Mouse (Mus musculus) heart, postnatal 0 days (tissue): ENCODE measurements at regions not wholly inside any gene's neighbourhood (a gene's known extent, or its start where the extent isn't known, plus 50 kb on each side); places are given as distances from the start of the nearest gene placed in this dataset.

Experiments used
- ATAC-seq: fragments of 200-750 bp; cut with Nextera tagmentation; 2 replicates; pipeline ENCODE4 v1.8.0; 2017; ENCODE audit warnings: low read depth, moderate number of reproducible peaks, moderate library complexity; ENCODE audit not compliant: insufficient read depth
- DNase-seq: peaks from one replicate; pipeline ENCODE4 v3.0.0-alpha.2; 2016; ENCODE audit warnings: low spot score
- H3K27ac ChIP-seq: fragments of 300-500 bp; sonication (generic); 2 replicates; pipeline ENCODE4 v1.5.1; 2014; ENCODE audit warnings: low read depth, mild to moderate bottlenecking
- H3K27me3 ChIP-seq: fragments of 300-500 bp; sonication (generic); 2 replicates; pipeline ENCODE4 v1.6.1; 2014; ENCODE audit warnings: low read length, mixed read lengths; ENCODE audit not compliant: control insufficient read depth, insufficient read depth
- H3K36me3 ChIP-seq: fragments of 300-500 bp; sonication (generic); replicated peaks from 2 replicates; pipeline ENCODE4 v1.6.1; 2014; ENCODE audit warnings: low read length, mixed read lengths; ENCODE audit not compliant: control insufficient read depth, insufficient read depth
- H3K4me1 ChIP-seq: fragments of 300-500 bp; sonication (generic); 2 replicates; pipeline ENCODE4 v1.6.1; 2014; ENCODE audit warnings: antibody characterized with exemption; ENCODE audit not compliant: control insufficient read depth, insufficient read depth
- H3K4me2 ChIP-seq: fragments of 300-500 bp; sonication (generic); 2 replicates; pipeline ENCODE4 v1.6.1; 2014; ENCODE audit warnings: low read depth, mild to moderate bottlenecking, low read length, moderate library complexity
- H3K4me3 ChIP-seq: fragments of 300-500 bp; sonication (generic); 2 replicates; pipeline ENCODE4 v1.5.1; 2014; ENCODE audit warnings: low read depth, low read length
- H3K9ac ChIP-seq: fragments of 300-500 bp; sonication (generic); replicated peaks from 2 replicates; pipeline ENCODE4 v1.6.1; 2014; ENCODE audit warnings: low read depth, low read length, mixed read lengths
- H3K9me3 ChIP-seq: fragments of 300-500 bp; sonication (generic); replicated peaks from 2 replicates; pipeline ENCODE4 v1.6.1; 2016; ENCODE audit warnings: low read length; ENCODE audit not compliant: control insufficient read depth
- CTCF ChIP-seq: IDR thresholded peaks from 2 replicates; pipeline ENCODE4 v1.5.1; 2016; ENCODE audit warnings: antibody characterized with exemption, control low read depth, low read depth
- EP300 ChIP-seq: IDR thresholded peaks from 2 replicates; pipeline ENCODE4 v1.6.1; 2016; ENCODE audit warnings: antibody characterized with exemption, low read depth
- WGBS: fragments of 180-500 bp; shearing (Covaris S2); extraction: QIAGEN DNeasy Blood & Tissue Kit; methylation state at CpG from one replicate; pipeline ENCODE4 v1.1.7; 2014; 5-methylcytosine and 5-hydroxymethylcytosine counted together

DNA sequence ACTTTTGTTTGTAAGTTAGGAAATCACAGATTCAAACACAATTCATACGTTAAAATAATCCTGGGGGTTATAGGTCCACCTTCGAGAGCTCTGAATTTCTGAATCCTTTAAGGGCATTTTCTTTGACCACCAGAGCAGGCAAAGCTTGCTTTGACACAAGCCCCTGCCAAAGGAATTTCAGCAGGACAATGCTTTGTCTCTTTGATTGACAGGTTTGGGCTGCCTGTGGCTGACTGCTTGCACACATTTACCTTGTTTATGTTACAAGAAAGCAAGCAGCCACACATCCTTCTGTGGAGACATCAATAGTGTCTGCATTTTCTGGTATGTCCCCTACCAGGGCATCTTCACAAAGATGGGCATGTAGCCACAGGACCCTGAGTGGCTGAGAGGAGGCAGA is 228.5 kb downstream of the Dcdc2c start:
- Histone ChIP-seq H3K9me3 (no peaks in the 10 kb centered on the region), H3K4me3 (no peak overlapping the region), H3K27ac (no peak overlapping the region), H3K4me1 (no peaks in the 10 kb centered on the region), H3K4me2 (no peak overlapping the region), H3K27me3 (no peaks in the 10 kb centered on the region), H3K9ac (no peak overlapping the region), H3K36me3 (no peaks in the 10 kb centered on the region)
- ATAC-seq (no peak), DNase-seq (no peak)
- no peak for TF ChIP-seq CTCF
- TF ChIP-seq EP300, result no peak
- 44% methylated on average over 2 of the region's 2 CpGs for WGBS

DNA sequence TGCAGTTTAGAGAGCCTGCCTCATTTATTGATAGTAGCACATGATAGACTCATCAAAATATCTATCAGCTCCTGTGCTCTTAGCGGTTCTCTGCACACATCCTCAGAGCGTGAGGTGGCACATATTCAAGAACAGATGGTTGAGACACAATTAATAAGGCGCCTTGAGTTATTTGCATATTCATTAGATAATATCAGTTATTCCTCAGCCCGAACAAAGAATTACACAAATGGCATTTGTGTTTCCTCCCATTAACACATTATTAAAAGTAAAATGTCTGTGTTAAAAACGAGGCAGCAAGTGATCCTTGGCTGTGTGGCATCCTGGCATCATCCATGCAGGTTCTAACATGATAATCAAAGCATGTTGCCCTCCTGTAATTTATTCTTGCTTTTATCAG is 243.0 kb downstream of the Dcdc2c start:
- no peaks in the 10 kb centered on the region for H3K36me3 ChIP-seq

DNA sequence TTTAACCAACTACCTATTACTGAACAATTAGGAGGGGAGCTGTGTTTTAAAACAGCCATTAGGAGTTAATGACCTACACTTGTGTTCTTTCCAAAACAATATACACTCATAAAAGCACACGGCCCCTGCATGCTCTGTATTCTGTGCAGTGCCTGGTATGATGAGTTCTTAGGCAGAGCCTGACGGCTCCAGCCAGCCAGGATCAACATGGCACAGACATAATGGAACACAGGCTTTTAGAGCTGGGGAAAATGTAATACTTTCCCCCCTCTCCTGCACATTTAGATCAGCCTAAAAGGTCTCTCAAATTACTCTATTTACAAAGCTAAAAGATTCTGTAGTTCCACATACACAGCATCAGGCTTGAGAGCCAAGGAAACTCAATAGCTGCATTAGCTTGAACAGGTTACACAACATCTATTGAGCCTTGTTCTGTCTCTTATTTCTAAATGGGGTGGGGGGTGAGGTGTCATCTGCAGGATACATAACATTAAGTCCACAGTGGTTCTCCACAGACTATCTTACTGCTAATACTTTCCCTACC is 250.1 kb downstream of the Dcdc2c start:
- WGBS, result 74% methylated on average over 2 of the region's 2 CpGs
- H3K36me3 ChIP-seq, result no peaks in the 10 kb centered on the region

More for the DNA sequence above, 243.0 kb downstream of the Dcdc2c start:
- WGBS, result 73% methylated on average over 5 of the region's 5 CpGs
- Histone ChIP-seq H3K9ac (no peak overlapping the region), H3K27ac (no peak overlapping the region), H3K4me3 (no peak overlapping the region), H3K4me1 (no peaks in the 10 kb centered on the region), H3K9me3 (no peaks in the 10 kb centered on the region), H3K4me2 (no peak overlapping the region), H3K27me3 (no peaks in the 10 kb centered on the region)
- TF ChIP-seq EP300 (no peak), CTCF (no peak)
- ATAC-seq (no peak), DNase-seq (no peak)

DNA sequence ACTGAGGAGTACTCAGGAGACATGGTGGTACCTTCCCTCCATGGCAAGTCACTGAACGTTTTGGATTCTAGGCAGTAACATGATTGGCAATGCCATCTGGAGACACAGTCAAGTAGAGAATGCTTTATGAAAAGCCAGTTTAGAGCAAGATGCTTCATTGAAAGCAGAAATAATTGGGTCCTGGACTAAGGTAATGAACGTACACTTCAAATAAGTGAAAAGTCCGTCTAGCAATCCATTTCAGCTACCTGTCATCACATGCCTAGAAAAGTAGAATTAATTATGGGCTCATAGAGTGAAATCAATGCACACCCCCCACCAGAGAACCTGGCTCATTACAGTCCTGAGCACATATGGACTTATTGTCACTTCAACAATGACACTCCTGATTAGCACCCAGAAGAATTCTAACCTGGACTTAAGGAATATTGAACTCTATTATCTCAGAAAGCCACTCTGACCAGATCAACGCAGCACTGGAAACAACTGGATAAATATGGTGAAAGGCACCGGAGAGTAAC is 263.8 kb downstream of the Dcdc2c start:
- Histone ChIP-seq H3K36me3 (no peaks in the 10 kb centered on the region), H3K4me2 (no peak overlapping the region), H3K27me3 (no peaks in the 10 kb centered on the region), H3K9ac (no peak overlapping the region), H3K4me1 (no peaks in the 10 kb centered on the region), H3K9me3 (no peaks in the 10 kb centered on the region), H3K27ac (no peak overlapping the region), H3K4me3 (no peak overlapping the region)
- 81% methylated on average over 5 of the region's 5 CpGs for WGBS
- DNase-seq, result no peak
- ATAC-seq, result no peak
- no peak for TF ChIP-seq EP300
- TF ChIP-seq CTCF, result no peak

More for the DNA sequence above, 250.1 kb downstream of the Dcdc2c start:
- H3K4me3 ChIP-seq, result no peak overlapping the region
- H3K9me3 ChIP-seq, result no peaks in the 10 kb centered on the region
- H3K9ac ChIP-seq, result no peak overlapping the region
- H3K27ac ChIP-seq, result no peak overlapping the region
- no peak for DNase-seq
- H3K4me2 ChIP-seq, result no peak overlapping the region
- TF ChIP-seq CTCF (no peak), EP300 (no peak)
- H3K4me1 ChIP-seq, result no peaks in the 10 kb centered on the region
- no peaks in the 10 kb centered on the region for H3K27me3 ChIP-seq
- no peak for ATAC-seq

DNA sequence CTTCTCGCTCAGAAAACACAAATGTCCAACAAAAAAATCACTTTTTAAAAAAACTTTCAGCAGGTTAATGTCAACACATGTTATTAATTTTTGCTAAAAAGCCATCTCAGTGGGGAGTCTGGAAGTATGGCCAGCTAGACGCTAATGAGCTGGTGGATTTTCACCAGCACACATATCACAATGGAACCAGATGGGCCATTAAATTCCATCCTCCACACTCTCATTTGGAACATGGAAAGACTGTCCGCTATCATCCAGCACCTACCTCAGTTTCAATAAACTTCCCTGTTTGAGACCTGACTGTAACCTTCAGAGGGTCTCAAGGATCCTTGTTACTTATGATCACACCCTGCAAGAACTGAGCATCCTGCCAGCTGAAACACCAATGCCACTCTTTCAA is 296.7 kb downstream of the Dcdc2c start:
- Histone ChIP-seq H3K27ac (no peak overlapping the region), H3K4me3 (no peak overlapping the region), H3K9ac (no peak overlapping the region), H3K9me3 (0 out of 2 replicates have a peak, but pooled peaks cover 5% of the 10 kb centered on the region), H3K27me3 (no peaks in the 10 kb centered on the region), H3K4me2 (no peak overlapping the region), H3K4me1 (no peaks in the 10 kb centered on the region), H3K36me3 (no peaks in the 10 kb centered on the region)
- no peak for ATAC-seq
- TF ChIP-seq EP300 (no peak), CTCF (no peak)
- no peak for DNase-seq
- WGBS, result 71% methylated on average over 3 of the region's 3 CpGs

DNA sequence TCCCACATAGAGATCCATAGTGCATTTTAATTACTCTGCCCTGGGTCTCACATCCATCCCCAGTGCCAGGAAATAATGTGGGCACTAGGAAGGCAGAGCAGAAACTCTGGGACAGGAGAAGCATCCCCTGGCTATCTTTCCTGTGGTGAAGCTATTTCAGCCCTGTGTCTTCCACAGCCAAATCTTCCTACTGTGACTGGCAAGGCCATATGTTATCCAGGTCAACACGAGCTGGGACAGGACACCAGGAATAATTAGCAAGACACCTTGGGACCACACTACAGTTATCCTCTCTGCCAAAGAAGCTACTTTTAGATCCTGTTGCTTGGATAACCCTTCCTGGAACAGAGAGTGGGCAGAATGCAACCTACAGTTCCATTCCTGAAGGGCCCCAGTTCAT is 301.7 kb downstream of the Dcdc2c start:
- Histone ChIP-seq H3K4me2 (no peak overlapping the region), H3K4me3 (no peak overlapping the region), H3K36me3 (no peaks in the 10 kb centered on the region), H3K9me3 (peaks cover 8% of the 10 kb centered on the region; the same call in 1 of the 2 replicates), H3K27me3 (no peaks in the 10 kb centered on the region), H3K27ac (no peak overlapping the region), H3K4me1 (no peaks in the 10 kb centered on the region), H3K9ac (no peak overlapping the region)
- WGBS, result 50% methylated on average over 1 of the region's 1 CpGs
- DNase-seq (no peak), ATAC-seq (no peak)
- TF ChIP-seq CTCF, result no peak
- no peak for TF ChIP-seq EP300
